8 mouse cellular contexts compared by ENCODE assay signal in genomic region chr17:34291609-34292008, GRCm38 (mm10). TPM values are rescaled to one million over a fixed set of nuclear protein-coding genes. Genes with fewer than 3 reads are reported as not detected.
A peak's percentile ranks its signal among the peaks of the same experiment; 100 is the strongest.
DNase-seq lines count a peak whose midpoint lies in the region; ATAC-seq lines count a peak whose summit lies in the region.

No protein-coding gene starts in this region.

- H3K4me2 ChIP-seq in hindbrain, embryonic 15.5 days: 0 out of 2 replicates have a peak overlapping the region, but pooled peaks have one; percentile 15

- H3K4me3 ChIP-seq in hindbrain, embryonic 15.5 days: no peak overlapping the region

- peak; percentile 74 for DNase-seq in NIH3T3 (ENCODE audit: low read depth)
- DNase-seq in cerebellum, postnatal 10 days: peak; percentile 89
- DNase-seq in frontal cortex, postnatal 36 days (ENCODE audit: low spot score in 2 of 2): peak; percentile 72 to 85
- peak; percentile 77 to 85 for DNase-seq in layer of hippocampus, postnatal 14 days (ENCODE audit: low spot score in 2 of 2)
- DNase-seq in lung, postnatal 10 days: peak; percentile 88
- peak; percentile 72 for DNase-seq in ovary, postnatal 36 days (ENCODE audit: low spot score)
- DNase-seq in thymus, postnatal 10 days (ENCODE audit: low spot score in 2 of 2): peak; percentile 60 to 76

- no peaks in the 10 kb centered on the region for H3K27me3 ChIP-seq in hindbrain, embryonic 15.5 days

- H3K36me3 ChIP-seq in hindbrain, embryonic 15.5 days: no peaks in the 10 kb centered on the region

- no peak overlapping the region for H3K9ac ChIP-seq in hindbrain, embryonic 15.5 days

- no peak overlapping the region for H3K27ac ChIP-seq in hindbrain, embryonic 15.5 days (replicated peaks)

- peak; percentile 89 for ATAC-seq in hindbrain, embryonic 15.5 days (ENCODE audit: low FRiP score, low read depth)

- H3K9me3 ChIP-seq in hindbrain, embryonic 15.5 days: no peaks in the 10 kb centered on the region

- 11% methylated on average over 8 of the region's 8 CpGs for WGBS in hindbrain, embryonic 15.5 days

- H3K4me1 ChIP-seq in hindbrain, embryonic 15.5 days (replicated peaks): peaks cover 7% of the 10 kb centered on the region

RNA-seq across cellular contexts. Expression of gene H2-Aa, which starts 4.0 kb away (rescaled TPM):
- 0.83 and 1.2 TPM in 2 replicates for polyA plus RNA-seq in hindbrain, embryonic 15.5 days (2015; fragmentation: Nextera tagmentation; extraction: Ambion mirVana)
- total RNA-seq in layer of hippocampus, postnatal 14 days (2021): 1 to 10 TPM in 1 of 2 experiments, under 1 TPM in 1; 0.93 to 2.1 TPM

RNA-seq across cellular contexts. Expression of gene H2-Eb1, which starts 14.1 kb away (rescaled TPM):
- polyA plus RNA-seq in hindbrain, embryonic 15.5 days (2015; fragmentation: Nextera tagmentation; extraction: Ambion mirVana): 3.4 and 4.1 TPM in 2 replicates
- 1 to 10 TPM; 1.8 to 2.1 TPM for total RNA-seq in layer of hippocampus, postnatal 14 days (2021)

RNA-seq across cellular contexts. Expression of gene H2-Eb2, which starts 33.9 kb away (rescaled TPM):
- polyA plus RNA-seq in hindbrain, embryonic 15.5 days (2015; fragmentation: Nextera tagmentation; extraction: Ambion mirVana): 0.26 TPM in 2 replicates
- total RNA-seq in layer of hippocampus, postnatal 14 days (2021): not detected

RNA-seq across cellular contexts. Expression of gene H2-Ab1, which starts 34.1 kb away (rescaled TPM):
- 1.6 and 2.5 TPM in 2 replicates for polyA plus RNA-seq in hindbrain, embryonic 15.5 days (2015; fragmentation: Nextera tagmentation; extraction: Ambion mirVana)
- total RNA-seq in layer of hippocampus, postnatal 14 days (2021): 1 to 10 TPM; 2.3 to 2.7 TPM

RNA-seq across cellular contexts. Expression of gene H2-Ob, which starts 52.9 kb away (rescaled TPM):
- polyA plus RNA-seq in hindbrain, embryonic 15.5 days (2015; fragmentation: Nextera tagmentation; extraction: Ambion mirVana): 0.20 and 0.21 TPM in 2 replicates
- total RNA-seq in layer of hippocampus, postnatal 14 days (2021): under 1 TPM in 1 of 2 experiments, not detected in 1; 0.69 TPM
